In the genomic region with DNA sequence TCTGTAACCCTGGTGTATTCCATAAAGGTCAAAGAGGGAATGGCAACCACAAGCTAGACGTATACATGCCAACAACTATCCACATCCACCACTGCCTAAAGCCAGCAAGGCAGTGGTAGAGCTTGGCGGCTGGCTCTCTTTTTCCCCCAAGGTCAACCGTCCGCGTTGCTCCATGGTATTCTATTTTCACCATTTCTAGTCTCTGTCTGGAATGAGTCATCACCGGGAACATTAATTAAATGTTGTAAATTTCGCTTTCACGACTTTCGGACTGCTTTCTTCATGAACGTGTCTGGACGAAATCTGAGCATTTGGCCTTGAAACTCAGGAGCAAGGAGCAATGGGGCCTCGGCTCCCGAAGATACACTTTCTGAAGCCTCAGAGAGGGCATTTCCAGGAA, we compare ENCODE assay signal across 21 mouse cellular contexts.
DNase-seq lines count a peak whose midpoint lies in the region; ATAC-seq and TF ChIP-seq lines count a peak whose summit lies in the region.
"Had no signal": no experiment of that assay in that cellular context is flagged by ENCODE, and none has a peak within 500 bp of the region (broad histone marks: within the 10 kb centered on the region; RNA-seq: fewer than 3 reads in every experiment).

No protein-coding gene starts in this region.

- no peak overlapping the region for H3K4me2 ChIP-seq in lung, postnatal 0 days (replicated peaks; ENCODE audit: low read depth, low read length)
- H3K4me2 ChIP-seq: embryonic facial prominence, embryonic 13.5 days; embryonic facial prominence, embryonic 15.5 days; forebrain, embryonic 12.5 days had no signal

- 82% methylated on average over 13 of the region's 13 CpGs for WGBS in lung, postnatal 0 days

- no peak for TF ChIP-seq CTCF in lung, postnatal 0 days (IDR thresholded peaks at IDR 0.05)

- no peaks in the 10 kb centered on the region for H3K36me3 ChIP-seq in lung, postnatal 0 days (ENCODE audit: insufficient read depth, low read length)
- H3K36me3 ChIP-seq: embryonic facial prominence, embryonic 13.5 days; embryonic facial prominence, embryonic 15.5 days; forebrain, embryonic 10.5 days; forebrain, embryonic 12.5 days had no signal

- no peaks in the 10 kb centered on the region for H3K4me1 ChIP-seq in lung, postnatal 0 days (ENCODE audit: insufficient read depth, low read depth, low read length)
- H3K4me1 ChIP-seq: embryonic facial prominence, embryonic 13.5 days; embryonic facial prominence, embryonic 15.5 days; forebrain, embryonic 10.5 days; forebrain, embryonic 12.5 days had no signal

- no peaks in the 10 kb centered on the region for H3K9me3 ChIP-seq in lung, postnatal 0 days (ENCODE audit: low read length)
- H3K9me3 ChIP-seq: embryonic facial prominence, embryonic 13.5 days; embryonic facial prominence, embryonic 15.5 days; forebrain, embryonic 10.5 days; forebrain, embryonic 12.5 days had no signal

- H3K27me3 ChIP-seq in lung, postnatal 0 days (replicated peaks; ENCODE audit: insufficient read depth, low read length): no peaks in the 10 kb centered on the region
- H3K27me3 ChIP-seq: embryonic facial prominence, embryonic 13.5 days; embryonic facial prominence, embryonic 15.5 days; forebrain, embryonic 12.5 days had no signal

- H3K27ac ChIP-seq in lung, postnatal 0 days (ENCODE audit: low read length): no peak overlapping the region
- H3K27ac ChIP-seq: embryonic facial prominence, embryonic 13.5 days; embryonic facial prominence, embryonic 15.5 days; forebrain, embryonic 10.5 days; forebrain, embryonic 12.5 days had no signal

- H3K9ac ChIP-seq in lung, postnatal 0 days (replicated peaks; ENCODE audit: low read depth): no peak overlapping the region
- H3K9ac ChIP-seq: embryonic facial prominence, embryonic 13.5 days; embryonic facial prominence, embryonic 15.5 days; forebrain, embryonic 12.5 days had no signal

- peak; percentile 68 for DNase-seq in adrenal gland, adult 2 months
- DNase-seq in adrenal gland, adult 8-10 months: peak; percentile 19
- DNase-seq in adrenal gland, postnatal 14 days: peak; percentile 36
- peak; percentile 55 to 69 for DNase-seq in adrenal gland, postnatal 36 days
- no peak for DNase-seq in lung, postnatal 14 days
- DNase-seq in urinary bladder, postnatal 36 days (ENCODE audit: low spot score in 2 of 2): no peak
- DNase-seq in lung, postnatal 0 days (ENCODE audit: low spot score): no peak
- DNase-seq: cerebellum, adult 11 months; cerebellum, adult 18-20 months; cerebellum, adult 8-10 months; cerebellum, adult 9-11 months; cerebellum, postnatal 14 days; cerebellum, postnatal 36 days; embryo, embryonic 11 days had no signal

- no peak overlapping the region for H3K4me3 ChIP-seq in lung, postnatal 0 days (ENCODE audit: low read depth, low read length)
- H3K4me3 ChIP-seq: embryonic facial prominence, embryonic 13.5 days; embryonic facial prominence, embryonic 15.5 days; erythroblast, embryonic 14.5 days; forebrain, embryonic 10.5 days; forebrain, embryonic 12.5 days had no signal

- no peak for TF ChIP-seq EP300 in lung, postnatal 0 days (IDR thresholded peaks at IDR 0.05)

- ATAC-seq in lung, postnatal 0 days: no peak
- ATAC-seq: forebrain, embryonic 14.5 days; forebrain, embryonic 16.5 days had no signal

Comparison
In these comparisons a context has a peak if more than half of its experiments do, and no peak if none do; other contexts are left out.
1. DNase-seq: peak in adrenal gland, adult 2 months (single experiment), adrenal gland, adult 8-10 months (single experiment), adrenal gland, postnatal 14 days (single experiment) and adrenal gland, postnatal 36 days (2 of 2); none in lung, postnatal 14 days (single experiment), urinary bladder, postnatal 36 days (0 of 2) and lung, postnatal 0 days (single experiment).